Mouse (Mus musculus): Measurements from ENCODE around the gene Gm45213. TPM values are rescaled to one million over a fixed set of nuclear protein-coding genes. Genes with fewer than 3 reads are reported as not detected.

Gm45213 gene
- polyA plus RNA-seq (2015; fragmentation: Nextera tagmentation; extraction: Ambion mirVana) = not detected in 2 replicates

DNA sequence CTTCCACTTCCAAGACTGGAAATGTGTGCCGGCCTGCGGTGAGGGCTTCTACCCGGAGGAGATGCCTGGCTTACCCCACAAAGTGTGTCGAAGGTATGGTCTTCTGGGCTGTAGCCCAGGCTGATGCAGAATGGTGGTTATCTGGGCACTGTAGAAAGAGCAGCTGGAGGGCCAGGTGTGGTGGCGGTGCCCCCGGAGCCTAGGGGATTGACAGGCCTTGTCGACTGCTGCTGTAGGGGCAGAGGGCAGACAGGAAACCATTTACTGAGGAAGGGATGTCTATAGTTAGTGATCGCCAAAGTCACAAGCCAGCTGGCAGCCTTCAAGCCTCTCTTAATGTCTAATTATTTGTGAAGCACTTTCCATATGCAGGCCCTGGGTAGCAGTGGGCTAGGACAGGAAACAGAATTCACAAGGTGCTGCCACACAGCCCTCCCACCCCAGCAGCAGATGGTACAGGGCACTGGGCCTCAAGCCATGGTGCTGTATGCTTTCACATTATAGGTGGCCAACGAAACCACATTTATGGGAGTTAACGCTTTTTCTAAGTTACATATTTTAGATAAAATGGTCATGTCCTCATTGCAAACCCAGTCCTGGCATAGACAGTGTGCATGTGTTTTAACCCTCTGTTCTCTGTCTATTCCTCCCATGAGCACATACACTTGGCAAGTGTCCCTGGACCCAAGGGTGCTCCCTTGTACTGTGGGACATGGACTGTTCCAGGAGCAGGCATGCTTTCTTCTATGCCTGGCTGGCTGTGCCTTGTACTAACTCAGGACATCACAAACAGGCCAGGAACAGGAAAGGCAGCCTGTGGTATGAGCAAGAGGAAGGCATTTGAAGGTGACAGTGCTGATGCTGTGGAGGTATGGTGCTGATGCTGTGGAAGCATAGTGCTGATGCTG is at the start of gene Gm45213:
Gm45213 (plus strand) TSS at position 51 of the 908 bp plus-strand sequence.
- peaks cover 47% of the 10 kb centered on the region for H3K4me1 ChIP-seq
- 71% methylated on average over 10 of the region's 10 CpGs for WGBS
- H3K9ac ChIP-seq = 0 out of 2 replicates have a peak within 1 kb of the TSS, but pooled peaks have one; percentile 11
- peaks cover 41% of the 10 kb centered on the region for H3K27me3 ChIP-seq
- H3K27ac ChIP-seq = no peak within 1 kb of the TSS
- no peaks in the 10 kb centered on the region for H3K9me3 ChIP-seq
- no peak for ATAC-seq (ENCODE audit: insufficient number of reproducible peaks, insufficient read depth, low FRiP score, low TSS enrichment, low read depth)
- no peak within 1 kb of the TSS for H3K4me2 ChIP-seq
- no peak within 1 kb of the TSS for H3K4me3 ChIP-seq
- H3K36me3 ChIP-seq = no peaks in the 10 kb centered on the region

- Histone ChIP-seq H3K4me3 (no peak overlapping the region), H3K36me3 (0 out of 2 replicates have a peak, but pooled peaks cover 8% of the 10 kb centered on the region), H3K4me2 (no peak overlapping the region), H3K9me3 (peaks cover 8% of the 10 kb centered on the region), H3K9ac (no peak overlapping the region), H3K27ac (peak overlapping the region; percentile 82), H3K27me3 (no peaks in the 10 kb centered on the region), H3K4me1 (peaks cover 17% of the 10 kb centered on the region)
- WGBS = 79% methylated on average over 16 of the region's 16 CpGs
- no peak for ATAC-seq (ENCODE audit: insufficient number of reproducible peaks, insufficient read depth, low FRiP score, low TSS enrichment, low read depth)
These were observed 42.2 kb upstream of the Gm45213 start for GRCm38 (mm10) chr7:66001035-66001754.

DNA sequence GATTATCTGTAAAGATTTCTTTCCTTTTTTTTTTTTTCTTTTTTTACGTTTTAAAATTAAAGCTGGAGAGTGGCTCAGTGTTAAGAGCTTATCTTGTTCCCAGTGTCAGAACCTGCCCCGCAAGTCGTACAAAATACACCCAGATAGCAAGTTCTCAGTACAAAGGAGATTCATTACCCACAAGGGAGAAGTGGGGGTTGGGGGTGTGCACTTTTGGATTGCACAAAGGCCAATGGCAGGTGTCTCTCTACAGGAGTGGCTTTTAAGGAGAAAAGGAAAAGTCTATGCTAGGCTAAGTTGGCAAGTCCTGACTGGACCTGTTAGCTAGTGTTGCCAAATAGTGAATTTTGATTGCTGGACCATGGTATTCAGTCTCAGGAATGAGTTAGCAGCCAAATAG is 41.6 kb upstream of the Gm45213 start:
- 0 out of 2 replicates have a peak, but pooled peaks cover 8% of the 10 kb centered on the region for H3K36me3 ChIP-seq
- peak overlapping the region; percentile 0; the same call in 1 of the 2 replicates for H3K27ac ChIP-seq
- peaks cover 17% of the 10 kb centered on the region for H3K4me1 ChIP-seq
- peaks cover 5% of the 10 kb centered on the region; the same call in 1 of the 2 replicates for H3K27me3 ChIP-seq
- H3K9ac ChIP-seq = no peak overlapping the region
- no peak for ATAC-seq (ENCODE audit: insufficient number of reproducible peaks, insufficient read depth, low FRiP score, low TSS enrichment, low read depth)
- no peak overlapping the region for H3K4me3 ChIP-seq
- H3K4me2 ChIP-seq = no peak overlapping the region
- H3K9me3 ChIP-seq = peaks cover 8% of the 10 kb centered on the region
- WGBS = 67% methylated on average over 3 of the region's 3 CpGs

- H3K4me3 ChIP-seq = no peak overlapping the region
- ATAC-seq (ENCODE audit: insufficient number of reproducible peaks, insufficient read depth, low FRiP score, low TSS enrichment, low read depth) = no peak
- 67% methylated on average over 5 of the region's 5 CpGs for WGBS
These were observed 40.0 kb upstream of the Gm45213 start for GRCm38 (mm10) chr7:66003447-66003846.

GRCm38 (mm10) chr7:66003865-66004638 is 39.4 kb upstream of the Gm45213 start:
- 36% methylated on average over 13 of the region's 13 CpGs for WGBS

More at GRCm38 (mm10) chr7:66003447-66003846, 40.0 kb upstream of the Gm45213 start:
- peak overlapping the region; percentile 12; the same call in 1 of the 2 replicates for H3K4me2 ChIP-seq
- H3K36me3 ChIP-seq = 0 out of 2 replicates have a peak, but pooled peaks cover 5% of the 10 kb centered on the region
- H3K9me3 ChIP-seq = peaks cover 8% of the 10 kb centered on the region
- H3K9ac ChIP-seq = no peak overlapping the region
- H3K27me3 ChIP-seq = peaks cover 6% of the 10 kb centered on the region
- H3K27ac ChIP-seq = no peak overlapping the region
- peaks cover 21% of the 10 kb centered on the region for H3K4me1 ChIP-seq

DNA sequence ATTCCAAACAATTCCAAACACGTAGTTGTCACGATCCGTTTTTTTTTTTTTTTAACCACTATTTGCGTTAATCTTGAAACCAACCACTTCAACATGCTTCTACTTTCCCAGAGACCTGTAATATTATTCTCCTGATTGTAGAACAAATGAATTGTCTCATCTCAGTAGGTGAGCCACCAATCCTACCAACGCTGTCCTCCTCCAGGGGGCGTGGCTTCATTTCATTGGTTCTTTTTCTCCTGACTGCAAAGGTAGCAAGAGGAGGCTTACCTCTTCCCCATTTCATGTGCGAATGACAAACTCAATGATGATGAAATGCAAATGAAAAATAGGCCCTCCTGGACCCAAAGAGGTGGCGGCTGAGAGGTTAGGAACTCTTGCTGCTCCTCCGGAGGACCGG is 38.3 kb upstream of the Gm45213 start:
- Histone ChIP-seq H3K4me1 (peaks cover 33% of the 10 kb centered on the region), H3K27ac (no peak overlapping the region), H3K9ac (no peak overlapping the region), H3K27me3 (peaks cover 6% of the 10 kb centered on the region), H3K4me2 (no peak overlapping the region), H3K4me3 (no peak overlapping the region), H3K9me3 (no peaks in the 10 kb centered on the region), H3K36me3 (no peaks in the 10 kb centered on the region)
- 89% methylated on average over 10 of the region's 10 CpGs for WGBS
- no peak for ATAC-seq (ENCODE audit: insufficient number of reproducible peaks, insufficient read depth, low FRiP score, low TSS enrichment, low read depth)

More at GRCm38 (mm10) chr7:66003865-66004638, 39.4 kb upstream of the Gm45213 start:
- Histone ChIP-seq H3K27me3 (peaks cover 6% of the 10 kb centered on the region), H3K4me2 (peak overlapping the region; percentile 12; the same call in 1 of the 2 replicates), H3K9ac (no peak overlapping the region), H3K27ac (peak overlapping the region; percentile 51; the same call in 1 of the 2 replicates), H3K4me1 (peaks cover 27% of the 10 kb centered on the region), H3K36me3 (0 out of 2 replicates have a peak, but pooled peaks cover 5% of the 10 kb centered on the region), H3K9me3 (peaks cover 8% of the 10 kb centered on the region), H3K4me3 (no peak overlapping the region)
- ATAC-seq (ENCODE audit: insufficient number of reproducible peaks, insufficient read depth, low FRiP score, low TSS enrichment, low read depth) = no peak

DNA sequence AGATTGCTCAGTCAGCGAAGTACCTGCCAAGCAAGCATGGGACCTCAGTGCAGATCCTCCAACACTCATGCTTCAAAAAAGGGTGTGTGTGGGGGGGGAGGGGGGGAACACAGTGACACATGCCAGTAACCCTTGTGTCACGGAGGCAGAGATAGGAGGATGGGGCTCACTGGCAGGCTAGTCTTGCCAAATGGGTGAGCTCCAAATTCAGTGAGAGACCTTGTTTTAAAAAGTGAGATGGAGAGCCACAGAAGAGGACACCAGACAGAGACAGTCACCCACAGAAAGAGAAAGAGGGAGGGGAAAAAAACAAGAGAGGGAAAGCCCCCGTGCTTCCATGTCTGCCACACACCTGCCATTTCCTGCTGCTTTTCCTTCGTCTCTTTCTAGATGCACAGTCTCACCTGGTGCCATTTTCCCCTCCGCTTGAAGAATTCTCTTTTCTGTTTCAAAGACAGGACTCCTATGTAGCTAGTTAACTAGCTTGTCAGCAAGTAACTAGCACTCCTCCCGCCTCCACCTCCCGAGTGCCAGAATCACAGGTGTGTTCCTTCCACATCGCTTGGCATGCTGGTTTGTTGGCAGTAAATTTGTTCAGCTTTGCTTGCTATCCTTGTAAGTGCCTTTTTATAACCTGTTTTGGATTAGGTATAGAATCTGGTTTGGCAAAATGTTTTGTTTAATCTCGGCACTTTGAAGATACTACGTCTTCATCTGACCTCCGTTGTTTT is 35.1 kb upstream of the Gm45213 start:
- ATAC-seq (ENCODE audit: insufficient number of reproducible peaks, insufficient read depth, low FRiP score, low TSS enrichment, low read depth) = no peak
- 60% methylated on average over 11 of the region's 11 CpGs for WGBS
- H3K27ac ChIP-seq = peak overlapping the region; percentile 51; the same call in 1 of the 2 replicates
- no peaks in the 10 kb centered on the region for H3K9me3 ChIP-seq
- no peak overlapping the region for H3K9ac ChIP-seq
- no peaks in the 10 kb centered on the region for H3K36me3 ChIP-seq
- no peak overlapping the region for H3K4me3 ChIP-seq
- H3K4me2 ChIP-seq = peak overlapping the region; percentile 35
- H3K27me3 ChIP-seq = peaks cover 6% of the 10 kb centered on the region
- H3K4me1 ChIP-seq = peaks cover 44% of the 10 kb centered on the region

- 39% methylated on average over 16 of the region's 16 CpGs for WGBS
- Histone ChIP-seq H3K36me3 (no peaks in the 10 kb centered on the region), H3K4me2 (peak overlapping the region; percentile 35), H3K4me1 (peaks cover 42% of the 10 kb centered on the region), H3K27me3 (peaks cover 6% of the 10 kb centered on the region), H3K9ac (no peak overlapping the region), H3K27ac (peak overlapping the region; percentile 51), H3K4me3 (no peak overlapping the region), H3K9me3 (no peaks in the 10 kb centered on the region)
- ATAC-seq (ENCODE audit: insufficient number of reproducible peaks, insufficient read depth, low FRiP score, low TSS enrichment, low read depth) = no peak
These were observed 34.5 kb upstream of the Gm45213 start for GRCm38 (mm10) chr7:66008892-66009273.

DNA sequence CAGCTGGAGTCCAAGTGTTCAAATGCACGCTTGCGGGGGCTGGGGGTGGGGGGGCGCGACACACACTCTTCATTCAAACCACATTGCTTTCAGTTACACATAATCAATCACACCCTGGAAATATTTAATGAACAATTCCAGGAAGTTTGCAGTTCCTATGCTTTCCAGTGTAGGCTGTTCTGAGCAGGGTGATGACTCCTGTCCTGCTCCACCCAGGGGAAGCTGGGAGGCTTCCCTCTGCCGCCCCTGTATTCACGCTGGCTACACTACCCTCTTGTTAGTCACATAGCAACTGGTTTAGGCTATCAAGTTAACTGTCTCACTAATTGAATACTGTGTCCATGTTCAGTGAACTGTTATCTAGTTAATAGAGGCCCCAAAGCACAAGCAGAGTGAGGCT is 32.9 kb upstream of the Gm45213 start:
- peaks cover 6% of the 10 kb centered on the region for H3K27me3 ChIP-seq
- H3K4me1 ChIP-seq = peaks cover 41% of the 10 kb centered on the region
- H3K4me2 ChIP-seq = no peak overlapping the region
- H3K9me3 ChIP-seq = no peaks in the 10 kb centered on the region
- H3K9ac ChIP-seq = no peak overlapping the region
- no peak for ATAC-seq (ENCODE audit: insufficient number of reproducible peaks, insufficient read depth, low FRiP score, low TSS enrichment, low read depth)
- H3K4me3 ChIP-seq = no peak overlapping the region
- no peak overlapping the region for H3K27ac ChIP-seq
- WGBS = 65% methylated on average over 6 of the region's 6 CpGs
- no peaks in the 10 kb centered on the region for H3K36me3 ChIP-seq

- Histone ChIP-seq H3K27me3 (peaks cover 17% of the 10 kb centered on the region), H3K36me3 (no peaks in the 10 kb centered on the region), H3K4me3 (no peak overlapping the region), H3K4me1 (peaks cover 26% of the 10 kb centered on the region), H3K9ac (no peak overlapping the region), H3K4me2 (no peak overlapping the region), H3K27ac (no peak overlapping the region), H3K9me3 (no peaks in the 10 kb centered on the region)
- WGBS = 77% methylated on average over 2 of the region's 2 CpGs
- no peak for ATAC-seq (ENCODE audit: insufficient number of reproducible peaks, insufficient read depth, low FRiP score, low TSS enrichment, low read depth)
These were observed 15.7 kb upstream of the Gm45213 start for GRCm38 (mm10) chr7:66027747-66028146.
